Mouse (Mus musculus) embryo, embryonic 11 days (tissue): ENCODE results near the gene Acad8.
A peak's percentile ranks its signal among the peaks of the same experiment; 100 is the strongest.

Experiments
- DNase-seq: peaks from one replicate; pipeline ENCODE4 v3.0.0-alpha.2; 2015

Gene Acad8

DNA sequence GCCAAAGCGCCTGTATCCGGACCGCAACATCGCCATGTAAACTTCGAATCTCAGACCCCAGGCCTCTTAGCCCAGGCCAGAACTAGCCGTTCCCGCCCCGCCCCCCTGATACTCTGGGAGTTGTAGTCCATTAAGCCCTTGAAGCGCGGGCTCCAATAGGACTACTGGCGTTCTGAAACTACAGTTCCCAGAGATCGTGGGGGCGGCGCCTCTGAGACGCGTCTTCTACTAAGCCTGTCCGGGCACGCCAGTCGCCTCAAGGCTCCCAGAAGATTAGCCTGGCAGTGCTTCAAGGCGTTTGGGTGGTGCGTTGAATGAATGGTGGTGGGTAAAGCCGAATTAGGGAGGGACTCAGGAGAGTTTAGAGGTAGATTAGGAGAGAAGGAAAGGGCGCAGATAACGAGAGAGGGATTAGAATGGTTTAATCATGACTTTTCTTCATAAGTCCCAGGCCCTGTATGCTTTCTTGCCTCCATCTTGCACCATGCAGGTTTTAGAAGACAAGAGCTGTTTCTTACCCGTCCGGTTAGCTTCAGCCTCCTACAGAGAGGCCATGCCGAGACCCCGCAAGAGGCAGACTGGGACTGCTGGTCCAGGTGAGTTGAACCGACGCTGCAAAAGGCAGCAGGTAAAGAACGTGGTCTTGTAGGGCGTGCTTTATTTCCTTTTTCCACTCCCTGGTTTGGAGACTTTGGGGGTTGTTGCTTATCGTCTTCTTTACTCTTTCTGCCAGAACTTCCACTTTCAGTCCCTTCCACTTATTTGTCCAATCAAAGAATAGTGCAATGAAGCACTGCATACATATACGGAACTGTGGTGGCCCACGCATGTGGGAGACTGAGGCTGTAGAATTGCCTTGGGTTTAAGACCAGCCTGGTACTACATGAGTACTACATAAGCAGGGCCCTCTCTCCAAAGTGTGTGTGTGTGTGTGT lies at the start of gene Acad8, which contains the start of gene Thyn1:
Gene Acad8 (minus strand): TSS at position 106 of the 935 bp plus-strand sequence.
Gene Thyn1 (plus strand): TSS at position 250 of the 935 bp plus-strand sequence.
- peak; percentile 99 for DNase-seq

- no peak for DNase-seq
Measured at GRCm38 (mm10) chr9:27043892-27044291, 44.5 kb upstream of the Acad8 start.

DNA sequence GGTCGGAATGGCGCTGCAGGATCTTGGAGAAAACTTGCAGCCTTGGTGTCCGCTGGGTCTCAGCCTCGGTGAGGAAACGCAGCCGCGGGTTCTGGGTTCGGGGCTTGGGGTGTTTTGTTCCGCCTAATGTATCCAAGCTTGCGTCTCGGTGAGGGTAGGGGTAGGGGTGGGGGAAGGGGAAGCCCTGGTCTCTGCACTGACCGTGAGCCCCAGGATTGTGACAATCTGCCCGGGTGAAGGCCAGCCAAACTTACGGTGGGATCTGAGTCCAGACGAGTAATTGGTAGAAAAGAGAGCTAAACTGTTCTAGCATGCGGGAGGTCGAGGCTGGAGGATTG lies 31.4 kb upstream of the Acad8 start:
- no peak for DNase-seq

GRCm38 (mm10) chr9:27029828-27030762 lies 30.7 kb upstream of the Acad8 start, which contains the start of the genes Vps26b and Ncapd3:
Gene Vps26b, minus strand, starts transcription at chr9:27030065.
Gene Ncapd3, plus strand, starts transcription at chr9:27030175.
- peak; percentile 99 for DNase-seq

- peak; percentile 60 for DNase-seq
Measured at GRCm38 (mm10) chr9:27029022-27029827, 29.9 kb upstream of the Acad8 start.

DNA sequence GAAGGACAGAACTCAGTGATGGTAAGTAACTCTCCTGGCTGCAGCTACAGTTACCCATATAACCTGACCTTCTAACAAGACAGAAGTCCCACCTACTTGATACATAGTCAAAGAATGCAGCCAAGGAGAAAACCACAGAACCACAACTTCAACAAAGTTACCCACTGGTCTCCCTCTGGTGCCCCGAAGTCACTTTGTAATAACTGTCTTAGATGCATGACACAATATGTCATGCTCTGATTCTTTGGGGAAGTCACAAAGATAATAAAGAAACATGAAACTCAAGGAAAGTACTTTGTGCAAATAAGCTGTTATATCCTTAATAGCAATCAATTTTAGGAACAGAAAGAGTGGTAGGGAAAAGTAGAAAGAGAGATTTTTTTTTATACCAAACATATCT lies 27.3 kb upstream of the Acad8 start:
- no peak for DNase-seq

DNA sequence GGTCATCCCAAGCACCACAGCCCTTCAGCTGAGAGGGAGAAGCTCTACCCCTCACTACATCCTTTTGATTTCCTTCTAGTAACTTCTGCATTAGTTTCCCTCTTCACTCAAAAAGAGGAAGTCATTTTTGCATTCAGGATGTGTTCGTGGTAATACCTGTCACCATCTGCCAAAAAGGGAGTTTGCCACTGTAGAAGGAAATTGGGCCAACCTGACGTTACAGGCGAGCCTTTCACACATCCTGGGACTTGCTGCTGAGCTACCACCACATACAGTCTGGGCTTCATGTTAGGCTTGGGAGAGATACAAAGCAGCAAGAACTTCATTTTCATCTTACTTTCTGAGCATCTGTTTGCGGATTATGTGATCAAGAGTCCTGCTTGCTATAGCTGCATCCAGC lies 24.3 kb upstream of the Acad8 start:
- no peak for DNase-seq

GRCm38 (mm10) chr9:27018961-27019360 lies 19.6 kb upstream of the Acad8 start:
- DNase-seq, result no peak

DNA sequence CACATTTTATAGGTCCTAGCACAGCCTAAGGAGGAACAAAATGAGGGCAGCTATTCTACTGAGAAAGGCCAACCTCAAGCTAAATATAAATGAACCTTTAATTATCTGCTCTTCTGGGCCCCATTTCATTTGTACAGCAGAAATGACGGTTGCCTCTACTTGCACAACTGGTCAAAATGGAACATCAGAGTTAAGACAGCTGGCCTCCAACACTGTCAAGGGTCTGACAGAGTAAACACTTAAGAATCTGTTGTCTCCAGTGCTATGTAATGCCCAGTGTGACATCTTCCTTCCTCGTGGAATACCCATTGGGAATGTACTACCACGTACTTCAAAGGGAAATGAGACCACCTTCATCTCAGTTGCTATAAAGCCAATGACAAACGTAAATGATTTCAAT lies 12.2 kb upstream of the Acad8 start:
- no peak for DNase-seq

DNA sequence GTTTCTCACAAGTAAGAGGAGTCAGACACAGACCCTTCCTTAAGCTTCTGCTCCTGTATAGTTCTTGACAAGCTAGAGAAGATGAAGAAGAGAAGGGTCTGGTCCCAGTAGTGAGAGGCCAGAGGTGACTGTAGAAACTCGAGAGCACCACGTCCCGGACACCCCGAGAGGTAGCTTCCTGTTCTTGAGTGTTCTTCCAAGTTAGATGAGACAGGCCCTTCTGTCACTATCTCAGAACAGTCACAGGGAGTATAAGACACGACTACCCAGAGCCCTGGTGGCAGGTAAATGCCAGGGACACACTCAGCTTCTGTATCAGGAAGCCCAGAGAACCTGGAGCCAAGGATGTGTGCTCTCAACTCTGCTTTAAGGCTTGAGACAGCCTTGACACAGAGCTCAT lies 9.9 kb upstream of the Acad8 start:
- no peak for DNase-seq

GRCm38 (mm10) chr9:27006866-27007265 lies 7.5 kb upstream of the Acad8 start:
- no peak for DNase-seq

DNA sequence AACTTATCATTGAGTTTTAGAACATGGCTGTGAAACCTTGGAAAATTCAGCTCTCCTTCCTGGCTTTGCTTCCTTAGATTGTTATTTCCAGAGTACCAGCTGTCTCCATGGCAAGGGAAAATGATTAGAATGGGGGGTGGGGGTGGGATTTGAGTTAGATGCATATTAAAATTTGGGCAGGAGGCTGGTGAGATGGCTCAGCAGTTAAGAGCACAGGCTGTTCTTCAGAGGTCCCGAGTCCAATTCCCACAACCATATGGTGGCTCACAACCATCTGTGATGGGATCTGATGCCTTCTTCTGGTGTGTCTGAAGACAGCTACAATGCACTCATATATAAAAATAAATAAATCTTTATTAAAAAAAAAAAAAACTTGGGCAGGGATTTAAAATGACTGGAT lies 6.6 kb upstream of the Acad8 start:
- DNase-seq, result no peak

DNA sequence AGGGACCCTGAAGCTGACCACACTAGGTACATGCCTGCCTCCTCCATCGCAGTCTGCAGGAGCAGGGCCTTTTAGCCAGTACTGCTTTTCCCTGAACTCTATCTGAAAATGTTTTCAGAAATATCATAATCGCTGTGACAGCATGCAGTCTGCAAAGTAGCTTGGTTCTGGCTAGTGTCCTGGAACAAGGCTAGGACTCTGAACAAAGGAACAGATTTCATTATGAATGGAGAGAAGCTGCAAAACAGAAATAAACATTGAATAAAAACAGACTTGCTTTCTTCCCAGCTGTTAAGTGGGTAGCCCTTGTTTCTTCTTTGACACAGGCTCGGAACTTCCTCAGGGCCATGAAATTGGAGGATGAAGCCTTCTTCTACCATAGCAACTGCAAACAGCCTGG lies 5.9 kb upstream of the Acad8 start:
- DNase-seq, result no peak

GRCm38 (mm10) chr9:26998669-26999460 lies 501 bp downstream of the Acad8 start:
- peak; percentile 62 for DNase-seq

DNA sequence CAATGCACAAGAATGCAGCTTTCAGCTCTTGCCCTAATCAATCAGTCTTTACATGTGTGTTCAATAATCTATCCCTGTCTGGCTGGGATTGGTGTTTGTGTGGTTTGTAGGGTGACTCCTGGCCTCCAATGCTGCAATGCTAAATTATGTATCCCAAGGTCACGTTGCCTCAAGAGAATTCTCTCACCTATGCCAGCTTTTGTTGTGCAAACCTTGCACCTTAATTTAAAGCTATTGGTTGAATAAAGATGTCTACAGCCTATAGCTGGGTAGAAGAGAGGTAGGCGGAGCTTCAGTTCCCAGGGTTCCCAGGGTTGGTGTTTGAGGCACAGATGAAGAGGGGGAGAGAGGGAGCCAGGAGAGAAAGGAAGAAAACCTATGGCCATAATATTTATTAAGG lies 1.9 kb downstream of the Acad8 start:
- DNase-seq, result no peak

DNA sequence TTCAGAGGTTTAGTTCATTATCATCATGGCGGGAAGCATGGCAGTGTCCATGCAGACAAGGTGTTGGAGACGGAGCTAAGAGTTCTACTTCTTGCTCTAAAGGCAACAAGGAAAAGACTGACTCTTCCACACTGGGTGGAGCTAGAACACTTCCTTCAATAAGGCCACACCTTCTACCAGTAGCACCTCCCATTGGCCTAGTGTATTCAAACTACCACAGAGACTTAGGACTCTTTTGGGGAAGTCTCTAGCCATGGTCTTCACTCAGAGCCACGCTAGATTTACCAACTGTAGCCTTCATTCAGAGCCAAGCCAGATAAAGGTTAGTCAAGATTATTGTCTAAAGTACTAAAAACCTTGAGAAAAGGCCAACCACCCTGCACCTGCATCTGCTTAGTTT lies 2.3 kb downstream of the Acad8 start:
- DNase-seq, result no peak

- DNase-seq, result no peak
Measured at GRCm38 (mm10) chr9:26993900-26994299, 5.5 kb downstream of the Acad8 start.

DNA sequence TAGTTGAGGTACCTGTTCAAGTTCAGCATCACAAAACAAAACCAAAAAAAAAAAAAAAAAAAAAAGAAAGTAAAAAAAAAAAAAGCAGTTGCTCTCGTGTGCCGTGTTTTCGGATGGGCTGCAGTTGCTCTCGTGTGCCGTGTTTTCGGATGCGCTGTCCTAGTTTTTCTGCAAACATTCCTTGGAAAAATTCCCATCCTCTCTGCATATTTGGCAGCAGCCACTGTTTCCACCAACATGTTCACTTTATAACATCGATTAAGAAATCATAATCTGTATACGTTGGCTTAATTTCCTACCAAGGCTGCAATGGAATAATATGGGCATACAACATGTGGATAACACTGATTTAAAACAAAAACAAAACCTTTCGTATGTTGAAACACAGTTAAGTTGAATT lies 6.2 kb downstream of the Acad8 start:
- DNase-seq, result no peak

GRCm38 (mm10) chr9:26990181-26990580 lies 9.2 kb downstream of the Acad8 start:
- no peak for DNase-seq

DNA sequence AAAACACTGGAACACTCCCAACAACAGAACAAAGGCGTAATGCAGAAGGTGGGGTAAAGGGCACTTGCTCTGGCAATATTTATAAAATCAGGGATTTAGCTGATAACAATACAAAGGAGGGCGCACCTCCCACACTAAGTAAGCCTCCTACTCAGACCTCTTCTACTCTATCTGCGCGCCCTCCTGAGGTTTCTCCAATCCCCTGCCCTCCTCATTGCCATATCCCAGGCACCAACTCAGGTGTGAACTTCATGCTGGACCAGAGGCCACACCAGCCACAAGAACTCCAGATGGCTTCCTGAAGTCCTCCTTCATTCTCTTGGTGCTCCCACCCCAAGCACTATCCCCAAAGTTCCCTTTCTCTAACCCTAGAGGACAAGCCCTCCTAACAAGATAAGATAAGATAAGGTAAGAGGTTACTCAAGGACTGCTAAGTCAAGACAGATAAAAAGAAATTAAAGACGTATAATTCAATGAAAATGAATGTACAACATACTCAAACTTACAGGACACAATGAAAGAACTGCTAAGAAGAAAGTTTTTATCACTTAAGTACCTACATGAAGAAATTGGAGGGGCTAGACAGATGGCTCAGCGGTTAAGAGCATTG lies 13.6 kb downstream of the Acad8 start:
- DNase-seq, result no peak

- DNase-seq, result no peak
Measured at GRCm38 (mm10) chr9:26985090-26985613, 14.2 kb downstream of the Acad8 start.
